Mouse (Mus musculus) heart, postnatal 10 days (tissue): ENCODE measurements at regions not wholly inside any gene's neighbourhood (a gene's known extent, or its start where the extent isn't known, plus 50 kb on each side); places are given as distances from the start of the nearest gene placed in this dataset.
A peak's percentile ranks its signal among the peaks of the same experiment; 100 is the strongest.

Source experiments
- DNase-seq, 2 experiments: peaks; one replicate each; pipeline ENCODE4 v3.0.0; 2021
- intact Hi-C: fragments of 180-260 bp; cut with DNase I; formaldehyde crosslinking; loops from one replicate; pipeline ENCODE4 v1.15.1; 2025

DNA sequence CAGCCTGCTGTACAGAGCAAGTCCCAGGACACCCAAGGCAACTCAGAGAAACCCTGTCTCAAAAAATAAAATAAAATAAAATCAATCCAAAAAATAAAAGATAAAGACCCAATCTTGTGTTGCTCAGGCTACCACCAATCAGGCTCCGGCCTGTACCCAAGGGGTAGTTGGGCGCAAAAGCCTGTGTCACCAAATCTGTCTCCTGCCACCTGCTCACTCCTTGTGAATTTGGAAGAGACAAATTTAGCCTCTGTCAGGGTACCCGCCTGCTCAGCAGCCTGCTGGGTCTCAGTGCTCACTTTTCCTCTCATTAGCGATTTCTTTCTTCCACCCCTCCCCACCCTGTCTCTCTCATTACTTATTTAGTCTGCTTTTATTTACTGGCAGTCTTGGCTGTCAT lies 54.6 kb downstream of the Sox4 start:
- no peak for DNase-seq
- intact Hi-C loops, result no loop called here

DNA sequence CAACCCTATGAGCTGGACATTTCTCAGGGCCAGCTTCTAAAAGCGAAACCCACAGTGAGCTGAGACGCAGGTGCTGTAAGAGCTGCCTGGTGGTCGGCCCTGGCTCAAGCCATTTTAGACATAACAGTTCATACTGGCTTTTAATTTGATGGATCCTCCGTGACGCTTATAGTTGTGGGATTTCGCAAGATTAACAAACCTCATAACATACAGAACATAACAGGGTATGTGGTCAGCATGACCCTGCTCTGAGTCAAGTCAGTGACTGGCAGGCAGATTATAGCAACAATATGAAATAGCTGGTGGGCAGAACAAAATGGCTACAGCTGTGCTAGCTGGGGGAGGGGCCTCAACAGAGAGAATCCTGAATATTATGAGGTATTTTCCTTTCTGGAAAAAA lies 60.6 kb downstream of the Sox4 start:
- DNase-seq, result no peak
- intact Hi-C loops, result no loop called here

DNA sequence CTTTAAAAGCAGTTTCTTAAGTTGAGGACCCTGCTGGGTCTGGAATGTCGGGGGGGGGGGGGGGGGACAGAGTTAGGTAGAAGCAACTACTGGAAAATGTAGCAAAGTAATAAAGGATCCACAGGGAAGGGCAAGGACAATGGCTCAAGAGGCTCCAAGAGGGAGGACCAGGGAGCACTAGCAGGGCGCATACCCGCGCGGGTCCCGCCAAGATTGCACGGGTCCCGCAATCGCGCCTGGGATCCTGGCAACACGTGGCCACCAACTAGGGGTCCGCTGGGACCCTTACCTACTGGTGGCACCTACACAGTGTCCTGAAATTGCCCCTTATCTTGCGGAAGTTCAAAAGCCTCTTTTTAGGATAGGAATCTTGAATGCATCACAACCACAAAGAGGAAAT lies 66.4 kb downstream of the Sox4 start:
- no peak for DNase-seq
- intact Hi-C loops, result loop anchor here (5.0 to 10.0 kb wide), 3 partner anchors 45 to 262 kb away; no protein-coding TSS in a partner anchor

DNA sequence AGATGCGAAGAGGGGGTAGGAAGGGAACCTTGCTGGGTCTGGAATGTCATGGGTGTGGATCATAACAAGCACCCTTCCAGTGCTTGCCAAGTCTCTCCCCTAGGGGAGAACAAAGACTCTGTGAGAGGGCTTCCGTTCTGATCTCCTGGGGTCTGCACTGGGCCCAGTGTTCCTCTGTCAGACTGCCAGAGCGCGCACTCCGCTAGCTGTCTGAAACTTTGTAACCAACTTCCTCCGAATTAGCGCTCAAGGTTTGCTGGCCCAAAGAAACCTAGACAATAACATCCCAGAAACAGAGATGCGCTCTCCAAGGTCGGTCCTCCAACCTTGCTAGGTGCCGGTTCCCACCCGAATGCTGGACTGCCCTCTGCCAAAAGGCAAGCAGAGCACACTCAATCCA lies 66.8 kb downstream of the Sox4 start:
- DNase-seq, result peak in 1 of 2 experiments; percentile 52
- intact Hi-C loops, result loop anchor here (5.0 to 10.0 kb wide), 3 partner anchors 46 to 262 kb away; no protein-coding TSS in a partner anchor

DNA sequence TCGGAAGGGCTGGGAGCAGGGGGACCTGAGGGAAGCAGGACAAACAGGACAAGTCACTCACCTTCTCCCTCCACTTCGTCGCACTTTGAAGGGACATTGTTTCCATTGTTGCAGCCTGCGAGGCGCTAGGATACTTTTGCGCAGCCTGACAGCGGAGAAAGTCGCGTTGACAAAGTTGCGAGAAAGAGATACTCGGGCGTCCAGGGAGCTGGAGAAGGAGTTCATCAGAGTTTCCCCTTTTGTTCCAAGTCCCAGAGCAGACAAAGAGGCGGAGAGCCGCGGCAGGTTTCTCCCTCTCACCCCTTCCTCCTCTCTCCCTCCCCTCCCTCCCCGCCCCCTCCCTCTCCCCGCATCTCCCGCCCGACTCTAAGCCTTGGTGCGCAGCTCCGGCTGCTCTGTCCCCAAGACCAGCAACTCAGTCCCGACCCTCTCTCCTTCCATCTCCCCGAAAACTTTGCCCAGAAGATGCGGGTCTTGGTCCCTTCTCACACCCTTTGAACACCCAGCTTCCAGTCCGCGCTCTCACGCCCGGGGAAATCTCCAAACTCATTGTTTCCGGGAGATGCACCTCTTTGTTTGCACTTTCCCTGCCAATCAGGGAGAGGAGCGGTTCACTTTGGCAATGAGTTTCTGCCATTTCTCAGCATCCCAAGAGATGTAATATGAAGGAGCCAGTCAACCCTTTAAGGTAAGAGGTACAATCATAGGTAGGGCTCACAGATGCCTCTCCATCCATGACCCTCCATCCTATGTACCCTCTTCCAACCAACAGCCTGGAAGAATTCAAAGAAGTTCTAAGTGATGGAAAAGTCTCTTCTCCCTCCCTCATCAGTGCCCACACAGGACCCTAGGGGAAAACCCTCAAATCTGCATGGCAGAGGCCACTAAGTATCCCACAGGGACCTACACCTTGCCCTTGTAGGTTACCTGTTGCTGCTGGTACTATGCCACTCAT lies 68.2 kb downstream of the Sox4 start:
- DNase-seq, result peak; percentile 56 to 57
- intact Hi-C loops, result loop anchor here (1.0 to 10.0 kb wide), 4 partner anchors 47 to 261 kb away; no protein-coding TSS in a partner anchor

DNA sequence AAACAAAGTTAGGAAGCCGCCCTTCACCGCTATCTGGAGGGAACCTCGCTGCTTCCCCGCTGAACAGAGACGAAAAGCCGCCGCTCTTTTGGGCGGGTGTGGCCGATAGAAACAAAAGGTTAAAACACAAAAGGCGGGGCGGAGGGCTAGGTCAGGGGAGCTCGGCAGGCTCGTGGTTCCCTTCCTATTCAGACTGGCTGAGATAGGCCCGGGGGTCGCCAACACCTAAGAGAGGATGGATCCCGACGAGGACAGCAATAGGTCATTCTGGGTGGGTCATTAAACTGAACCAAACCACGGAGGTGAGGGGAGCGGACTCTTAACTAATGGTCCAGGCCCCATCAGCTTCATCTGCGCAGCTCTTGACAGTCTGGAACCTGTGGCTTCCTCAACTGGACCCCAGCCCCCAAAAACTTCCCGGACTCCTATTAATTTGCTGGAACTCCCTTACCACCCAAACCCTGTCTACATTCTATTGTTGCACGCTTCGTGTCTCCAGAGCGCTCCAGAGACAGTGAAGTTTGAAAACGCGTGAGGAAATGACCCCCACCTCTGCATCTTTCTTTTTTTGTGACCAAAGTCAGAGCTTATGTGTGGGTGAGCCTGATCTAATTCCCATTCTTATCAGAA lies 69.2 kb downstream of the Sox4 start:
- intact Hi-C loops, result loop anchor here (5.0 to 10.0 kb wide), 3 partner anchors 37 to 260 kb away; no protein-coding TSS in a partner anchor
- DNase-seq, result peak; percentile 52 to 56

DNA sequence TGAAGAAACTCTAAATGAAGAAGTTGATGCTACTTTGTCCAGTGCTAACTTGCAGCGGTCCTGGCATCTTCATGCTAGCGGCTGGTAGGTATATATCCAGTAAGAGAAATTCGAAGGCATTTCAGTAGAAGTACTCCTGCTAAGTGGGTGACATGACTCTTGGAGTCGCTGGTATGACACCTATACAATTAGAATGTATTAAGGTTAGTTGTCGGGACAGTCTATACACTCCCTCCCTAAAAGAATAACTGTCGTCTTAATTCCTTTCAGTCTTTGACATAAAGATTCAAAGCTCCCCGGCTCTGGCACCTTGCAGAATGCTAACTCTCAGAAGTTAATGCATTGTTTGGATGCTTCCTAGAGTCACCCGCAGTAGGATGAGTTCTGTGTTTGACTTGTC lies 70.1 kb downstream of the Sox4 start:
- intact Hi-C loops, result loop anchor here (5.0 to 10.0 kb wide), 3 partner anchors 36 to 259 kb away; no protein-coding TSS in a partner anchor
- DNase-seq, result no peak

DNA sequence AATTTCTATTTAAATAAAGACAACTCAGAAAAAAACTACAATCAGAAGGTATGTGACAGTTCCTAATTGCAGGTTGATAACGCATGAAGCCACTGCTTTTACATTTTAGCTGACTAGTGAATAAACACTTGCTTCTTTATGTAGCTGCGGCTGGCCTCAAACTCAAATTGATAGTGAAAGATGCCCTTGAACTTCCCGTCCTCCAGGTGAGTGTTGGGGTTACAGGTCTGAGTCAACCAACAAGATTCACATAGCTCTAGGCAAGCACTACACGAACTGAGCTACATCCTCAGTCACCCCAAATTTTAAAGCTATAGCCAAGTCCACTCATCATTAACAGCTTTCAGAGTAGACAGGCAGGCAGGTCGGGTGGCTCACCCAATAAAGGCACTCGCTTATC lies 72.6 kb downstream of the Sox4 start:
- intact Hi-C loops, result loop anchor here (5.0 to 10.0 kb wide), 3 partner anchors 34 to 256 kb away; no protein-coding TSS in a partner anchor
- DNase-seq, result no peak

DNA sequence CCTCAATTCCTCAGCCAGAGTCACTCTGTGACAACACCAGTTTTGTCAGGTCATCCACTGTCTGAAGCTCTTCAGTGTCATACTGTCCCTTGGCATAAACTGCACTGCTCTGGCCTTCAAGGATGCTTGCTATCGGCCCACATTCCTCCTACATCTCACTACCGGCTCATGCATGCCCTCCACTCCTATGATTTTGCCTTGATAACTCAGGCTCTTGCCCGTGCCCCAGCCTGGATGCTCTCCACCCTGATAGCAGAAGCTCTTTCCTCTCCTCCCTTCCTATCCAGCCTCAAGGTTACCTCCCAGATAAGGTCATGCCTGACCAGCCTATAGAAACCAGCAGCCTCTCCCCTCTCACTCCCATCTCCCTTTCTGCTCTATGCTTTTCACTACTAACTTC lies 74.8 kb downstream of the Sox4 start:
- no peak for DNase-seq
- intact Hi-C loops, result loop anchor here (5.0 kb wide), 1 partner anchor 456 kb away; no protein-coding TSS in a partner anchor

DNA sequence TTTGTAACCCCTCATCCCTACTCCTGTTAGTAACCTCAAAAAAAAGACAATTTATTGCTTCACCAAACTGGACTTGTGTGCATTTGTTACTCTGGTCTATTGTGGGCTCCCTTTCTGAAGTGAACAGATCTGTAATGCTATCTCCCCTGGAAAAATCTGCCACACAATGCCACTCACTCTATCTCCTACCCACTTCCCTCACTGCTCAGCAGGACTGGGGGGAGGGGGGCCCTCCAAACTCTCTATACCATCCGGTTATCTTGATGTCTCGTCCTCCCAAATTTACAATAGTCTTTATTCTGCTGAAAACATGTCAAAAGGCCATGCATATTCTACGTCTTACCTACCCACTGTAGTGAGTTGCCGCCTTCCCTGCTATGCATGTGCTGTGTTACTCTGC lies 76.7 kb downstream of the Sox4 start:
- intact Hi-C loops, result loop anchor here (5.0 kb wide), 1 partner anchor 454 kb away; no protein-coding TSS in a partner anchor
- no peak for DNase-seq

DNA sequence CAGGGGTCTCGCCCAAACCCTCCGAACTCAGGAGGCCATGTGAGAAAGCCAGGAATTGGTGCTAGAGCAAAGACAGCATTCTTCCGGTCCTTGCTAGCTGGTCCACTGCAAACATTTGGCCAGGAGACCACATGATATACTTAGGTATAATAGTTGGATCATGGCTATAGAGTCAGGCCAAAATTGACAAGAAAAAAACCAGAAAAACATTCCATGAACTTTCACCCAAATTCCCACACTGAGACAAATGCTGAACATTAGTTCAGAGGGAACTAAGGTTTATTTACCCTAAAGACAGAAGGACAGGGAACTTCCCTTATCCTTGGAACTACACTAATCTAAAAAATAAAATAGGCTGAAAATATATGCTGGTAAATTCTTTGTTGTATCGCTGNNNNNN lies 82.8 kb downstream of the Sox4 start:
- DNase-seq, result no peak
- intact Hi-C loops, result no loop called here

DNA sequence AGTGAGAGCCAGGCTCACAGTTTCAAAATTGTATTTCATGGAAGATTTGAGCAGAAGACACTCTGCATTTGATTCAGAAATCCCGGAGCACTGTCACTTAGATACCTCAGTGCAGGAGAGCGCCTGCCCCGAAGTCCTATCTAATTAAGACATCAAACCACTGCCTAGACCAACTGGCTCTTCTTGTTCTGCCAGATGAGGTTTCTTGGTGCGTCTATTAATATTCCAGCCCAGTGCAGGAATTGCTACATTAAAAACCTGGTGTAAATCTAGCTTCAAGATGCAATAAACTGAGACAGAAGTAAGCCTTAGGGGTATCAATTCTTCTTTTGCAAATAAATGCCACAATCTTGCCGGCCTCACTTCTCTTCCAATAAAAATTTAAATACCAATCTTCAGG lies 86.3 kb downstream of the Sox4 start:
- intact Hi-C loops, result no loop called here
- DNase-seq, result no peak

DNA sequence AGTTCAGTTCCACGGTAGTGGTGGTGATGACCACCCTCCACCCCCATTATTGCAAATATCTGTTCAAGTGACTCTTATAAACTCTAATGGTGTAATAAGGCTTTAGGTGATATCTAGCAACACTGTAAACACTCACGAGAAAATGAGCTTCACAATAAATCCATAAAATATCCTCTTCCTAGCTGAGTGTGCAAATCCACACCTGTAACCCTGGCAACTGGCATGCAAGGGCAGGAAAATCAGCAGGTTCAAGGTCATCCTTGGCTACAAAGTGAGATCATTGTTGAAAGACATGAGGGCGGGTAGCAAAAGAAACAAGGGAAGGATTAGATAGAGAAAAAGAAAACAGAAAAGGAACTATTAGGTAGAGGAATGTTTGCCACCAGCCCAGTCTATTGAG lies 86.8 kb downstream of the Sox4 start:
- intact Hi-C loops, result no loop called here
- no peak for DNase-seq

DNA sequence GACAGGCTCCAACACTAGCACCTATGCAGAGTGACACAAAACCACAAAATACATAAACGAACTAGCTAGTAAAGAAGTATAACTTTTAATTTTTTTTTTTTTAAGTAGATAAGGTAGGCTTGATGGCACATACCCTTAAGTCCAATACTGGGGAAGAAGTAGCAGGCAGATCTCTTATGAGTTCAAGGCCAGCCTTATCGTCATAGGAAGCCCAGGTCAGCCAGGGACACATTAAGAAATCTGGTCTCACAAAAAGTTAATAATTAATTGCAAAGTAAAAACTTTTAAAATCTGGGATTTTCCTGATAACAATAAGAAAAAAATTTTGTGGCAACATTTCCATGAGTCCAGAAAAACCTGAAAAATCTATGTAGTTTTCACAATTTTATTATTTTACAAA lies 92.9 kb downstream of the Sox4 start:
- intact Hi-C loops, result loop anchor here (5.0 kb wide), 1 partner anchor 88 kb away; no protein-coding TSS in a partner anchor
- DNase-seq, result no peak

DNA sequence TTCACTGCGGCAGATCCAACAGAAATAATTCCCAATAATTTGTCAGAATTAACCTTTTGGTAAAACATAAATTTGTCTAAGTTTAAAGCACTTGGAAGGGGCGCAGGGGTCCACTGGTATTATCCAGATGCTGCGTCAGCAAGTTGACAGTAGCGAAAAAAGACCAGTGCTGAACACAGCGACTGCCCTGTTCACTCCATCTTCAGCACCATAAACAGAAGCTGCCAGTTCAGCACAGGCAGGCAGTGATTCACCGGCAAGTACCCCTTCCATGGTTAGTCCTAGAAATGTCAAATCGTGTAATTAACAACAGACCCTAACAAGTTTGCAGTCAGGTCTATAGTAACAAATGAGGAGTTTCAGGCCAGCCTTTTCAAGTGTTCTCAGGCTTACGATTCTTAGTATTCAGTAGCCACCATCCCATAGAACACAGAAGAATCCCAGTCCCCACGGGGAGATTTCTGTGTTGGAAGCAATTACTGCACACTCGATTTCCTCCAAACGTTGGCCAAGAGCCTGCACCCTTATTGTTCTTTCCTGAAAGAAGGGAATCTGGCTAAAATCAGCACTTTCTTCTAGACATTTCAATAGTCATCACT lies 93.6 kb downstream of the Sox4 start:
- peak in 1 of 2 experiments; percentile 28 for DNase-seq
- intact Hi-C loops, result loop anchor here (5.0 kb wide), 1 partner anchor 88 kb away; no protein-coding TSS in a partner anchor

DNA sequence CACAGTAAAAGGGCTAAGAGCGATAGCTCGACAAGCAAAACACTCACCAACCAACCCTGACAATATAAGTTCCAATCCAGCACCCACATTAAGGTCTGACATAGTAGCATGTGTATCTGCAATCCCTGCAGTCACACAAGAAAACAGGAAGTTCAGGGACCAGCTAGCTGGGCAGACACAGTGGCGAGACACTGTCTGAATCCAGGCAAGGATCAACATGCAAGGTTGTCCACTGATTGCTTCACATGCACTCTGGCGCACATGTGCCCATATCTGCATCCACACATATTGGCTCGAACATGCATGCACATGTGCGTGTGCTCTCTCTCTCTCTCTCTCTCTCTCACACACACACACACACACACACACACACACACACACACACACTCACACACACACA lies 95.5 kb downstream of the Sox4 start:
- intact Hi-C loops, result no loop called here
- DNase-seq, result no peak

DNA sequence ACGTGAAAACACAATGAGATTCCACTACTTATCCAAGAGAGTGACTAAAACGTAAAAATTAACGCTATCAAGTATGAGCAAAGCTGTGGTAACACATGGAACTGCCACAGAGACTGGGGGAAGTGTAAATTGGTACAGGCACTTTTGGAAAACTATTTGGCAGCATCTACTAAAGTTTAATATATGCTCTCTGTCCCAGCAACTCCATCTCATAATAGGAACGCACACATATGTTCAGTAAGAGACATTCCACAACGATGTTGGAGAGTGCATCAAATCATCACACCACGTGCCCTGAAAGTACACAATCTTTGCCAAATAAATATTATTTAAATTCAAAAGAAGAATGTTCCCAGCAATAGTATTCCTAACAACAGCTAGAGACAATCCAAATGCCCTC lies 96.3 kb downstream of the Sox4 start:
- no peak for DNase-seq
- intact Hi-C loops, result no loop called here

DNA sequence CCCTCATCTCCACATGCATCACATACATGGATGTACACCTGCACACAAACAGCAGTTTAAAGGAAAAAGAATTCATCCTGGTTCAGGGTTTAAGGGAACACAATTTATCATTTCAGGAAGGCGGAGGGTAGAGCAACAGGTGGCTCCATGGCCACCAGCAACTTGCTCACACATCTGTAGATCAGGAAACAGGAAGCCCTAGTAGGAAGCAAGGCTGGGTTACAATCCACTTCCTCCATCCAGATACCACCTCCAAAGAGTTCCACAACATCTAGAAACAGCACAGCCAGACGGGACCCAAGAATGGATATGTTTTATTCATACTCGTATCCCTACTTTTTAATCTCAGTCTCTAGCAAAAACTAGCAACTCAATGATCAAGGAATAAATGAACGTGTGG lies 97.0 kb downstream of the Sox4 start:
- intact Hi-C loops, result no loop called here

DNA sequence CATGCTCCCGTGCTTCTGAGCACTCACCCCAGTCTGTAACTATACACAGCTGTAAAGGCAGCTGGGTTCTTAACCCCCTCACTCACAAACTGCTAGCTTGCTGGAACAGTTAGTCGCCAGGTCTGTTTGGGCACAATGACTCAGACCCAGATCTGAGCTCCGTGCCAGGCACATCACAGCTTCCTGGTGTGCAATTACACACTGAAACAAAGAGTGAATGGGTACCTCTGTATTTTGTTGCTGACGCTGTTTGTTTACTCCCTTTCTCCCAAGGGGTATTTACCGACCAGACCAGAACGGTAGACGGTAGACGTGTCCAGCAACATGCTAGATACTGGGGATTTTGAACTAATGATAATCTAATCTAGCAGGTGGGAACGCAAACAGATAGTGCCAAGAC lies 99.3 kb downstream of the Sox4 start:
- intact Hi-C loops, result no loop called here
- DNase-seq, result peak in 1 of 2 experiments; percentile 30

More for the DNA sequence above, 97.0 kb downstream of the Sox4 start:
- DNase-seq, result no peak

DNA sequence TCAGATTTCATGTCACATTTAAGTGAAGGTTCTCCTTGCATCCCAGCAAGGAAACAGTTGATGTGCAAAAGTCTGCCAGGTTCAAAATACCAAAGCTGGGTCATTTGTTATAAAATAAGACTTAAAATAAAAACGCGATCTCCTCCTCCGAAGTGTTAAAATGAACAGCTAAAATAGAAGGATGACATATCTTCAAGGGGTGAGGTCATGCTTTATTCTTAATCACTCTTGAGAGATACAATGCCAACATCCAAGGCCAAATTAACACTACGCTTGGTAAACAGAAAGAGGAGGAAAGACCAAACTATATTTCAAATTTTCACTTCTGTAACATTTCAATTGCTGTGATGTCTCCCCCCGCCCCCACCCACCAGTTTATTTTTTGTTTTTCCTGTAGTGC lies 105.2 kb downstream of the Sox4 start:
- DNase-seq, result no peak
- intact Hi-C loops, result loop anchor here (5.0 kb wide), 1 partner anchor 34 kb away; no protein-coding TSS in a partner anchor

DNA sequence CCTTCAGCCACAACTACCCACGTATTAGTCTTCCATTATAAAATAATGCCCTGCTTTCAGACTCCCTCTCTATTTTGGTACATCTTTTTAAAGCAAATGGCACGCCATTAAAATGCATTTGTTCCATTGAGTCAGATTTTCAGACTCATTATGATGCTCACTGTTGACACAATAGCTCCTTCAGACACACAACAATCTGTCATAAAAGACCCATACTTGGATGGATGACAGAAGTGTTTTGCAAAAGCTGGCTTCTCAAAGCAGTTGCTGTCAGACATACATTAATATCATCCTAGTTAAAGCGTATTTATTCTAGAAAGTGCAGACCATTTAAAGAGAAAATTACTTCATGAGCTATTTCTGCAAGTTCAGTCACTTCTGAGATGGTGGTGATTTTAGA lies 106.0 kb downstream of the Sox4 start:
- intact Hi-C loops, result loop anchor here (5.0 kb wide), 1 partner anchor 35 kb away; no protein-coding TSS in a partner anchor
- DNase-seq, result no peak
